Mouse (Mus musculus) adipocyte (in vitro differentiated cells): Measurements from ENCODE around the gene Sectm1b.

Source experiments
- DNase-seq: peaks from one replicate; pipeline ENCODE4 v3.0.0-alpha.2; 2016; ENCODE audit warnings: low spot score

The Sectm1b gene

DNA sequence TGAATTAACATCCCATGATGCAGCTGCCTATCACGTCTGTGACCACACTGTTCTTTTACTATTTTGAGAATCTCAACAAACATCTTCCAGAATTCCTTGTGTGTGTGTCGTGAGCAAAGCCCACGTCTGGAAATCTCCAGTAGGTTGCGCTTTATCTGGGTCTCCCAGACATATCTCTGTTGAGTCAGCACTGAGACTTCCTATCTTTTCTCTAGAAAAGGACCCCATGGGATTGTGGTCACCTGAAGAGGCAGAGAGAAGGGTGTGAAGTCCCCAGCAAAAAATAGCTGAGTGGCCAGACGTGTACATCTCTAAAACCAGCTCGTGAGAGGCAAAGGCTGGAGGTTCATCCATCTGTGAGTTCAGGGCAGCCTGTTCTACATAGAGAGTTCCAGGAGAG is 39.2 kb downstream of the Sectm1b start:
- DNase-seq: no peak

DNA sequence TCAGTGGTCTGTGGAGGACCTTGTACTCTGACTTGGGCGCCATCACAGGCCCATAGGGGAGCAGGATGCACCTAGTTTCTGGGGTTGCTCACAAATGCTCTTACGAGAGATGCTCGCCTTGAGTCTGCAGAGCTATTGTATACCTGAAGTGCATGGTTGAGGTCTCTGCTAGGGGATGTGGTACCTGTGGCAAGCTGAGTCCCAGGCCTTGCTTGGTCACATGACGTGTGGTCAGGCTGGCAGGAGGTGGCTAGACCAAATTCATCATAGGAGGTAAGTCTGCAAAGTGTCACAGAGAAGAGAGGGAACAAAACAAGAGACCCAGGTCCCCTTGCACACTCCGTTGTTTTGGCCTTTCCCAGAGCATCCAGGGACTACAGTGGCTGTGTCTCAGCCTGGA is 43.9 kb downstream of the Sectm1b start:
- no peak for DNase-seq

DNA sequence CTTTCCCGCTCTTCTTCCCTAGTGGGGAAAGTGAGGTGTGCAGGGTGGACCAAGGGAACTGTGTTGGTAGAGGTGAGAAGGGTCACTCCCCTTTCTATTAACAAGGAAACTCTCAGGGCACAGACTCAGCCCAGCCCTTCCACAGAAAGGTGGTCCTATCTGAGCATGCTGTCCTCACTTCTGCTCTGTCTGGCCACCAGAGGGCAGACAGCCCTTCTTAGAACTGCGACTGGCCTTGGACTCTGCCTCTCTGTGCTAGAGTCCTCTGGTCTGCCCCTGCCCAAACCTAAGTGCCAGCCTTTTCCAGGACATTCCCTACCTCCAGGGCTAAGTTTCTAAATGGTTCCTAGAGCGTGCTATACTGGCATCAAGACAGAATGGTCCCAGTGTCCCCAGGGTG is 45.7 kb downstream of the Sectm1b start:
- peak; percentile 80 for DNase-seq

DNA sequence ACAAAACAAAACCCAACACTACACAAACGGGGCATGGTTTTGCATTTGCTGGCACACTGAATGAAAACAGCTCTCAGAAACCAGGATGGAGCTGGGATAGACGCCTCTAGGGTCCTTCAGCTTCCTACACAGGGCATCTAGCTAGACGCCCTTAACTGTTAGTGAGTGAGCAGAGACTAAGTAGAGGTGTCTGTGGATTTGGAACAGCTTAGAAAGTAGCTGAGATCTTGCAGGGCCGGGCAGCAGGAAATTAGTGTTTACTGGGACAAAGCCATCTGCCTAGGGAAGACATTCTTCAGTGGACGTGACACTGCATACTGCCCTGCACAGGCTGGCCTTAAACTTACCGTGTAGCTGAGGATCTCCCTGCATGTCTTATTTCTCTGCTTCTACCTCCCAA is 47.9 kb downstream of the Sectm1b start:
- no peak for DNase-seq

DNA sequence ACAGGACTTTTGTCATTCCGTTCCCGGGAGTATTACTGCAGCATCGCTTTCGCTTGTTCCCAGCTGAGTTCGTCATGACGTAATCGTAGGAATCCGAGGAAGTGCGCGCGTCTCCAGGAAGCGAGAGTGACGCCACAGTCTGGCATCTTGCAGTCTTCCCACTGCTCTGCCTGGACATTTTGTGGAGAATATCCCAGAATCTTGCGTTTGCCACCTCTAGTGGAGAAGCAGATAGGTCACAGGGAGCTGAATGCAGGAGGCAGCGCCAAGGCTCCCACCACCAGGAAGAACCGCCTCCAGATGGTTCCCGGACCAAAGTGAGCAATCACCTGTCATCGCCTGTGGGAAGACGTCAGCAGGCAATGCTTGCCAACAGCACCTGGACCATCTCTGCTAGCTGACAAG is 48.5 kb downstream of the Sectm1b start:
- DNase-seq: peak; percentile 31

DNA sequence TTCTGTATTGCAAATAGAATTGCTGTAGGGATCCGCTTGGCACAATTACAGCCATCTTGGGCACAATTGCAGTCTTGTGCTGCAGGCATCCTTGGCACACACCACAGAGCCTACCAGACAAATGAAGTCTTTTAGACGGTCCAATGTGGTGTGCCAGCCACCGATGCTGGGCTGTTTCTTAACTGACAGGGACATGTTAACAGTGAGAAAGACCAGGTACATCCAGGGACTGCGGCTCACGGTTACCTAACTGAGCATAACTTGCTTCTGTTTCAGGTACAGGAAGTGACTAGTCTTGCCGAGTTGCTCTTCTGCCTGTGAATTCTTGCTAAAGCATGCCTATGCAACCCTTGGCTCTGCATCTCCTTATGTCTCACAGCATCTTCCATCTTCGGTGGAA is 49.7 kb downstream of the Sectm1b start:
- no peak for DNase-seq

DNA sequence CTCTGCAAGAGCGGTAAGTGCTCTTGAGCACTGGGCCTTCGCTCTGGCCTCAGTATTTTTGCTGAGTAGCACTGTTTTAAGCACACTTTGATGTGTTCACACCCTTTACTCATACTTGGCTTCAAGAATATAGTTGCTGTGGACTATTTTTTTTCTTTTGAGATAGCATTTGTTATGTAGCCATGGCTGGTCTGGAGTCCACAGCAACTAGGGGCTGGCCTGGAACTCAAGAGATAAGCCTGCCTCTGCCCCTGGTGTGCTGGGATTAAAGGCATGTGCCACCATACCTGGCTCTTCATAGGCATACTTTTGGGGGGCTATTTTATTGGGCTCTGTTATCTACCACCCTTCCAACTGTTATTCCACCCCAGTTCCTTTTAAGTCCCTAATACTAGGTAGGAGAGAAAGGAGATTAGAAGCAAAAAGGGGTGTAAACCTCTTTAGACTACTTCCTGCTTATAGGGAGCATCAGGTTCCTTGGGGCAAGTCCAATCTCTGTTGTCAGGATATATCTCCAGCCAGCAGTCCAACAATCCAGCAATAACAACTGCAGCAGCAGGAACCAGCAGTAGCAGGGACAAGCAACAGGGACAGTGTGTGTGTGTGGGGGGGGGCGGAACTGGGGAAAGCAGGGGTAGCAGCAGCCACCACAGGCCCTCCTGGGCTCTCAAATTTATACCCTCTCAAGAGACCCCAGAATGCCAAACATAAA is 53.2 kb downstream of the Sectm1b start:
- DNase-seq: no peak

DNA sequence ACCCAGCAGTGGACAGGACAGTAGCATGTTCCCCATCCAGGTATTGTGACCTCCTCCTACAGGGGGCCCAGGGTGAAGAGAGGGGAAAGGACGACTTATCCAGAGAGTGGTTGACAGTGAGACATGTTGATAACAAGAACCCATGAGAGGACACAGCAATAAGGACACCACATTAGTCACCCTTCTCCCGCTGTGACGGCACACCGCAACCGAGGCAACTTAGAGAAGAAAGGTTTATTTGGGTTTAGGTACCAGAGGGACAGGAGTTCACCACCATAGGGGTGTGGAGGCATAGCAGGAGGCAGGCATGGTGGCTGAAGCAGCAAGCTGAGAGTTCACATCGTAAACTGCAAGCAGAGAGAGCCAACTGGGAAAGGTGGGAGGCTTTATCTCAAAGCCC is 57.2 kb downstream of the Sectm1b start:
- DNase-seq: no peak

DNA sequence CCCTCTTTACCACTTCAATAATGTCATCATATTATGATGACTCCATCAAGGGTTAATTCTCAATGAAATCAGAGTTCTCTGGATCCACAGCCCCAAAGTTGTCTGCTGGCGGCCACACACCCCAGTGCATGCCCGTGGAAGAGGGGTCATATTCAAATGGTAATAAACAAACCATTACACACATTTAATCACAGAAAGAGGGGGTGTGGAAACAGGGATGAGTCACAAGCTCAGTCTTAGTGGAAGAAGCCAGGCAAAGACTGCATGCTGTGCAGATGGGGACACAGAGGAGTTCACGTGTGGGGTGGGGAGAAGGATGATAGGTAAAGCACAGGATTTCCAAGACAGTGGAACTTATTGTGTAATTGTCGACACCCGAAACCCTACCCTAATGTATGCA is 59.1 kb downstream of the Sectm1b start:
- DNase-seq: no peak
